Mouse (Mus musculus) ovary, postnatal 36 days (tissue): ENCODE data around the gene Gm17581.
A peak's percentile ranks its signal among the peaks of the same experiment; 100 is the strongest.
"Not testable (repeated sequence)": the region's sequence is repeated elsewhere in the genome, so short reads cannot be mapped to it uniquely, and the experiment has no call there.

ENCODE experiments used
- DNase-seq: peaks from one replicate; pipeline ENCODE4 v3.0.0; 2022; ENCODE audit warnings: low spot score, mixed read lengths

Gene Gm17581

DNA sequence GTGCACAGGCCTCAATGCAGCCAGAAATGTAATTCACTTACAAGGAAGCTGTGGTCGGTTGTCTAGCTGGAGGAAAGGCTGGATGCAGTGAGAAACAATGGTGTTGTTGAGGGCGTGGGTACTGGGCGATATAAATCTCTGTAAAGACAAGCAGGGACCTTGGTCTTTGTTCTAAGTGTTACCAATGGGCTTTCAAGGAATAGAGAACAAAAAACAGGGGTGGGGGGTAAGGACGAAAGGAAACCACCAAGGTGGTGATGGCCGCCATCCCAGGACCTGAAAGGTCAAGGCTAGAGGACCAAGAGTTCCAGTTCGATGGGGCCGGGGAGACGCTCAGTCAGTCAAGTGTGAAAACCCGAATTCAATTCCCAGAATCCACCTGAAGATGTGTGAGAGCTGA lies 2.1 kb upstream of the Gm17581 start:
- no peak for DNase-seq

GRCm38 (mm10) chr2:155736936-155737335 lies 1.3 kb upstream of the Gm17581 start:
- DNase-seq: no peak

DNA sequence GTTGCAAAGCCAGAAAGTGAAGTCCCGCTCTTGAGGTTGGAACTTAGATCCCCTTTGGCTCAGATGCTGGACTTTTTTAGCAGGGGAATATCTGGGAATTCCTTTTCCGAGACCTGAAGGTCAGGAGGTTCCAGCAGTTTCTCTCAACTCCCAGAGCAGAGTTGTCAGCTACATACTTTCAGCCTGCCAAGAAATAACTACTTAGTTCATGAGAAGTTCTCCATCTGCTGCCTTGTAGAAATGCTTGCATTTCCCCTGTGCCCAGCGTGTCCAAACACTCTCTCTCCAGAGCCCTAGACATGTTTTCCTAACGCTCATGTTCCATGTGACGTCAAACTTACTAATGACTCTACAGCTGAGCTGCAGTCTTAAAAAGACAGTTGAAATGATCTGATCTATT lies 586 bp downstream of the Gm17581 start:
- DNase-seq: no peak

- DNase-seq: peak; percentile 87
Observed at GRCm38 (mm10) chr2:155729158-155729645, 6.5 kb downstream of the Gm17581 start, which contains the start of gene Edem2. Edem2 (minus strand) TSS chr2:155729475.

- DNase-seq: no peak
Observed at GRCm38 (mm10) chr2:155728742-155729141, 6.9 kb downstream of the Gm17581 start.

DNA sequence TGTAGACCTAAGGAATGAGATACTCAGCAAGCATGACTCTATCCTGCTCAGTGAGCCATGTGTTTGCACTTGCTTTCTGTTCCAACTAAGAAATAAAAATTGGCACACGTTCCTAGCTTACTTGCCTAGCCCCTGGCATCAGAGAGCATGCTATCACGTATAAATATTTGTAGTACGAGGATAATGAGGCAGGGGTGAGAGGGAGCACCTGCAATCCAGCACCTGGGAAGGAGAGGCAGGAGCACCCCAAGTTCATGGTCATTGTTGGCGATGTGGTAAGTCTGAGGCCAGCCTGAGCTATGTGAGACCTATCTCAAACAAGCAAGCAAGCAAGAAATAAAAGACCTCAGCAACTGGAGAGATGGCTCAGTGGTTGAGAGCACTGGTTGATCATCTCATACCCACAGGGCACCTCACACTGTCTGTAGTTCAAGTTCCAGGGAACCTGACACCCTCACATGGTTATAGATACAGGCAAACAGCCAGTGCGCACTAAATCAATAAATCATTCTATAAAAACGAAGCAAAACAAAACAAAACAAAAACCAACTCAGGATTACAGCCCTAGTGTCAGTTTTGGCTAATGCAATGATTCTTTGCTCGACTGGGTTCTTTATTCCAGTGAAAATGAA lies 7.8 kb downstream of the Gm17581 start:
- no peak for DNase-seq

DNA sequence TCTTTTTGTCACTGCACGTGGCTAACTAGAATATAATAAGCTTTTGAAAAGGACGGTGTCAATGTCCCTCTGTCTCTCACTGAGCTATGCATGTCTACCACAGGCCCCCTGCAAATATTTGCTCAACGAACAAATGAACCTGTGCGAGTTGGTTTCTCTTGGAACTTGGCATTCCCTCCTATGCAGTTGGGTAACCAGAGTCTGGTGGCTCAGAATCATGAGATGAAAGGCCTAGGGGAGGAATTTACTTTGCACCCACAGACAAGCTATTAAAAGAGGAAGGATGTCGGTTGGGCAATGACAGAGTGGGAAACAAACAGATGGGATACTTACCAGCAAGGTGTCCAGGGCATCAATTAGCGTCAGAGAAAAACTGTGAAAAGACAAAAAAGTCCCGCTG lies 9.4 kb downstream of the Gm17581 start:
- DNase-seq: no peak

- DNase-seq: no peak
Observed at GRCm38 (mm10) chr2:155724526-155724925, 11.1 kb downstream of the Gm17581 start.

DNA sequence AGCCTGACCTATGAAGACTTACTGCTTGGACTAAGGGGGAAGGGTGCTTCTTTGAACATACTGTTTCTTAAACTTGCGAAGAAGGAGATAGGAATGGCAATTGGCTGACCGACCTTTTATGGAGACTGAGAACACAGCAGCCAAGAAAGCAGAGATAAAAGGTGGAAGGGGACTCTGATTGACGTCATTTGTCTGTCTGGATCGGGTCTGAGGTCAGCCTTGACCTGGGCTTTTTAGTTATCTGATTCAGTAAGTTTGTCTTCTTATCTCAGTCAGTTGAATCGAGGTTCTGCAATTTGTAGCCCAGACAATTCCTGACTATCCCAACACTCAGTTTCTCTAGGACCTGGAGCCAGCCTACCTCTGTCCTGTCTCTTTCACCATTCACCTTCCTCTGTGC lies 11.6 kb downstream of the Gm17581 start:
- no peak for DNase-seq

- no peak for DNase-seq
Observed at GRCm38 (mm10) chr2:155720585-155720984, 15.1 kb downstream of the Gm17581 start.

DNA sequence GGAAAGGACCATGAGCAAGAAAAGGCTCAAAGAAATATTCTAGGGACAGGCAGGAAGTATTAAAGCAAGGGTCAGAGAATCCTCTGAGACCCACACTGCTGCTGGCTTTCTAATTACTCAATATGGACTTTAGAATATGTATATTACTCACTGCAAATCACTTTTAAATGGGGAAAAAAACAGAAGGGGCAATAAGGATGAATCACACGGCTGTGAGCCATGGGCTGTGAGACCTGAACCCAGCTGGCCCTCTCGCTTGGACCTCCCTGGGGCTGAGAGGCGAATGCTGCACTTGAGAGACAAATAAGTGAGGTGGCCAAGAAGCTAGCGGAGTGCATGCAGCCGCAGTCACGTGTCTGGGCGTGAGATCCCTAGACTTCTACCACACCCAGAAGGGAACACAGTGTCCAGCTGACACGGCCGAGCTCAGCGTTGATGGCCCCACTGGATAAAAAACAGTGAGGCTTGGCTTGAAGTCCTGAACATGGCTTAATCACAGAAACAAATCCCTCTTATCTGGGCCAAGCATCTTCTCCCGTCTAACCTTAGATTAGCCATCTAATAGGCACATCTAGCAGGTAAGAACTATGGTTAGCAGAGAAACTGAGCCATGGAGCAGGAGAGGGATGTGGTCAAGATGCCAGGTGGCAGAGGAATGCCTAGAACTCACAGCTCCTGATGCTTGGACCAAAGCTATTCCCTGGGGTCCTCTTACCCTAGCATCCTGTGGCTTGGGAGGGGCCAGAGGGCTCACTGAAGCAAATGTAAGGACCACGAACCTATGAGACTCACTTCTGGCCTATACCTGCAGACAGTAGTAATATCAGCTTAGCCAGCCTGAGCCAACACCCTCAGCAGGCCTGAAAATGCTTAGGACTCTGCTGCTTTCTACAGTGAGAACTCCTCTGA lies 18.3 kb downstream of the Gm17581 start:
- DNase-seq: no peak

GRCm38 (mm10) chr2:155710557-155710956 lies 25.1 kb downstream of the Gm17581 start:
- DNase-seq: no peak

- DNase-seq: peak; percentile 43
Observed at GRCm38 (mm10) chr2:155707251-155707650, 28.4 kb downstream of the Gm17581 start.

DNA sequence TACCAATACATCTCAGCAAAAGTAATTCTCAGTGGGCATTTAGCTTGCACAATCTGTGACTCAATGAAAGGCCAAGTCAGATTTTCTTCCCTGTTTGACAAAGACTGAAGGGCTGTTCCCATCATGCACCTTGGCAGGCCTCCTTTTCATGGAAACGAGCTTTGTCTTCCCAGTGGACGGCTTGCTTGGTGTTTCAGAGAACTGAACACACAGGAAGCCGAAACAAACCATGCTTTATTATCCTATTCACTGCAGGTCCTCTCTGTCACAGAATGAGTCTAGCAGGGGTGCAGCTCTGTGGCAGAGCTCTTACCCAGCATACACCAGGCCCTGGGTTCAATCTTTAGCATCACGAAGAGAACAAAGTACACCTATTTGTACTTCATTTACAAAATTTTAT lies 32.0 kb downstream of the Gm17581 start:
- DNase-seq: no peak

DNA sequence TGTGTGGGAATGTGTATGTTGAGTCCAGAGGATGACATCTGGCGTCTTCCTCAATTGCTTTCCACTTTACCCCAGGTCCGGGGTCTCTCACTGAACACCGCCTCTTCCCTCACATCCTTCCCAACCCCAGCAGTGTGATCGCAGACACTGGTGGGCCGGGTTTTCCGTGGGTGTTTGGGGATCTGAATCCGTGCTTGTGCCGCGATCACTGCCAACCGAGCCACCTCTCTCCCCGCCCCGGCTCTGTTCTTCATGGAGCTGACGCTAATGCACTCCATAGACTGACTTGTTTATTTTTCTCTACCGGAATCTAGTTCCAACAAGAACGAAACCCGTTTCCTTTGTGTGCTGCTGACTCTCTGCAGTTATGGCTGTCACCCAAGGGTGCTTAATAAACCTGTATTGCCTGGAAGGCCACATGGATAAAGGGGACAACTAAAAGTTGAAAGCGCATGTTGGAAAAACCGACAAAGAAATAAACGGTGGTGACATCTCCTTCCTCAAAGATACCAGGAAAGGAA lies 34.2 kb downstream of the Gm17581 start:
- DNase-seq: no peak

GRCm38 (mm10) chr2:155698443-155698842 lies 37.2 kb downstream of the Gm17581 start:
- not testable (repeated sequence) for DNase-seq

GRCm38 (mm10) chr2:155696851-155697250 lies 38.8 kb downstream of the Gm17581 start:
- DNase-seq: no peak

GRCm38 (mm10) chr2:155696091-155696558 lies 39.5 kb downstream of the Gm17581 start:
- peak; percentile 79 for DNase-seq

- DNase-seq: no peak
Observed at GRCm38 (mm10) chr2:155695316-155695715, 40.4 kb downstream of the Gm17581 start.

- no peak for DNase-seq
Observed at GRCm38 (mm10) chr2:155694564-155694963, 41.1 kb downstream of the Gm17581 start.

DNA sequence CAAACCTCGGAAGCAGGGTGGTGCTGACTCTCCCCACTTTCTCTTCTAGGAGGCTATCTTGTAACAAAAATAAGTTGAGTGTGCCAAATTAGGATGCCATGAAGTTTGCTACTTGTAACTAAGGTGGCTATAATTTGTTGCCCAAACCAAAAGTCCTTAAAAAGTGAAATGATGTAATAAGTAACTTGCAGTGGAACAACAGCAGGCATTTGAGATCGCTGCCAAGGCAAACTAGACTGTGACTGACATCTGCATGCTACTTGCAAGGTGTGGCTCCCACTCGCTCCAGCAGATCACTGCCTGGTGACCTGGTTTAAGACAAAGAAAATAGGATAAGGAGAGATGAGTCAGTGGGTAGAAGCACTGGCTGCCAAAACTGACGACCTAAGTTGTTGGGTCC lies 42.5 kb downstream of the Gm17581 start:
- no peak for DNase-seq

DNA sequence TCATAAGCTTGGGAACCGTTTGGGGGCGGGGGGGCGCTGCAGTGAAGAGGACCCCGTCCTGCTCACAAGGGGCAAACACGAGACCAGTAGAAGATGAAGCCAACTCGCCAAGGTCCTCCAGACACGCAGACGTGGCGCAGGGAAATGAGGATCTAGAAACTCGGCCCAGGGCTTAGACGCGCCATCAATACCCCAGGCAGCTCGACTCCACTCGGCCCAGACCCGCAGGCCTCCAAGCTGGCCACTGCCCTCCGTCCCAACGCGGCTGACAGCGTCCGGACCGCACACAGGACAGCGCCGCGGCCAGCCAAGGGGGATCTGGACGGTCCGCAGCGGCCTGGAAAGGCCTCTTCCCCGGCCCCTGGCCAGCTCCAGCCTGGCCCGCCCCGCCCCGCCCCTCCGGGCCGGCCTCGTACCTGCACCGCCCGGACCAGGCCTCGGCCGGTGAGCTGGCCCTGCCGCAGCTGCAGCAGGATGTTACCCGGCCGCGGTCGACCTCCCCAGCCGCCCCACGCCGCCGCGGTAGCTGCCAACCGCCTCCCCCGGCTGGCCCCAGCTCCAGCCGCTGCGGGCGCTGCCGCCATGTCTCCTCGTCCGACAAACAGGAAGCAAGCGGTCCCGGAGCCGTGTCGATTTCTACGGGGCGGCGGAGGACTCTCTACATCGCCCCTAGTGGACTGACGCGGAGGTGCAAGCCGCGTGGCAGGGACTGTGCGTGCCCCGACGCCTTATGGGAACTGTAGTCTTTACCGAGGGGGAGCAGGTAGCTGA lies 43.8 kb downstream of the Gm17581 start, which contains the start of gene Trpc4ap:
Gene Trpc4ap (minus strand): TSS at position 662 of the 771 bp plus-strand sequence.
- peak; percentile 97 for DNase-seq
